Mouse (Mus musculus): Measurements from ENCODE around the gene Wwtr1.

The Wwtr1 gene

DNA sequence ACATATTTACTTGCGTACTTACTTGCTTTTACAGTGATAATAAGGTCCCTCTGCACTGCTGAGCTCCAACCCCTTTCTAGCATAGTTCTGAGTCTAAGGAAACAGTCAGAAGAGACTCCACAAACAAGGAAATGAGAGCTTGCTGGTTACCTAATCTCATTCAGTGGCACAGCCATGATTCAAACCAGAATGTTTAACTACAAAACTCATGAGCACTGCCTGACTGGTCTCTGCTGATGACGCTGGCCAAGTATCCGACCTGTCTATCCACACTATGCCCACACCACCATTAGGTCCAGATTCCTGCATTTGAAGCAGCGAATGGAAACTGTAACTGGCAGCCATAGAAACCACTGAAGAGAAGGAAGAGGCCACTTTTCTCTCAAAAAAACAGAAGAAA lies 18.3 kb downstream of the Wwtr1 start:
- DNase-seq: no peak

DNA sequence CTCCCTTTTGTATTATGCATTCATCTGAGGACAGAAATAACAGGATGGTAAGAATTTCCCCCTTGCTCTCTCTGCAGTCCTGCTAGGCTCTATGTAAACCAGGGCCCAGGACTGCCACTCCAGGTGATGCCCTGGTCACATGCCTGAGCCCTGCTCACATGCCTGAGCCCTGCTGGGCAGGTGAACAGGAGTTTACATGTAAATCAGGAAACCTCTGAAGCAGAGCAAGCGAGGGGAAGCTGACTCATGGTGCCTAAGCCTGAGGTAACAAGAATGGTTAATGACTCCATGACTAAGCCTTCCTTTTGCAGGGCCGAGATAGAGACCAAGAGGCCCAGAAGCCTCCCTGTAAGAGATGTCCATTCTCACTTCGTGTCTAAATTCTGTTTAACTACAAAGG lies 20.1 kb downstream of the Wwtr1 start:
- no peak for DNase-seq

DNA sequence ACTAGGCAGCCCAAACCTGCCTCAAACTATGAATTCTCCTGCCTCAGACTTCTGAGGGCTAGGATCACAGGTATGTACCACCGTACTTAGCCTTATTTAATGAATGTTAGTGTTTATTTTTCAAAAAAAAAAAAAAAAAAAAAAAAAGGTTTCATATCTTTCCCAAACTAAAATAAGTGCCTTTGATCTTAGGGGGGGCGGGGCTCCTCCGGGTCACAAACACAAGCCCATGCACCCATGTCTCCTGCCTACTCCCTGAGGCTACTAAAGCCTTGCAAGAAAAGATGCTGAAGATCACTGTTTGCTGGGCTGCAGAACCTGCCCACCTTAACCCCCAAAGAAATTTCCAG lies 20.8 kb downstream of the Wwtr1 start:
- no peak for DNase-seq

DNA sequence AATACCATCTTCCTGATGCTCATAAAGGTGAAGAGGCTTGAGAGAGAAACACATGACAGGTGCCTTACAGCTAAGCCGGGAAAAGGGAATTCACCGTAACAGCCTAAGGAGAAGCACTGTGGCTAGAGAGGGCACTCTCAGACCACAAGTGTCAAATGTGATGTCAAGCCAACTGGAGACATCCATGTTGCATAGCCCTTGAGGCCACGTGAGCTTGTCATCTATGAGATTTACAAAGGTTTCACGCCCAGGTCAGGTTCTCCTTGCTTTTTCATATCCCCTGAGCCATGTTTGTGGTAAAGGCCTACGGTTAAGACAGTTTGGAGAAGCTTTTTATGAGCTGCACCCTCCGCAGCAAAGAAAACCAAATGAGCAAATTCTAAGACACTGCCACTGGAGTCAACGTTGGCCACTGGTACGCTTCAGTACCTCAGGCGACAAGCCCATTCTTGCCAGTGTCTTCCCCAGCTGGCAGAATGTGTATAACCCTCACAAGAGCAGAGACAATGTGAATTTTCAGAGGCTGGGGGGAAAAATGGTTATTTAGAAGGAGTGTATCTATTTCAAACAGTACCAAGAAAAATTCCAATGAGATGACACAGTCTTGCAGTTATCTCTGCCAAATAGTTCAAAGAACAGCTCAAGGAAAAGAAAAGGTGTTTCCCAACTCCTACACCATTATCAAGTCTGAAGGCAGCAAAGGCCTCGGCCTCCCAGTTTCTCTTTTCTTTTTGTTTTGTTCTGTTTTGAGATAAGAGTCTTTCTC lies 21.4 kb downstream of the Wwtr1 start:
- no peak for DNase-seq

DNA sequence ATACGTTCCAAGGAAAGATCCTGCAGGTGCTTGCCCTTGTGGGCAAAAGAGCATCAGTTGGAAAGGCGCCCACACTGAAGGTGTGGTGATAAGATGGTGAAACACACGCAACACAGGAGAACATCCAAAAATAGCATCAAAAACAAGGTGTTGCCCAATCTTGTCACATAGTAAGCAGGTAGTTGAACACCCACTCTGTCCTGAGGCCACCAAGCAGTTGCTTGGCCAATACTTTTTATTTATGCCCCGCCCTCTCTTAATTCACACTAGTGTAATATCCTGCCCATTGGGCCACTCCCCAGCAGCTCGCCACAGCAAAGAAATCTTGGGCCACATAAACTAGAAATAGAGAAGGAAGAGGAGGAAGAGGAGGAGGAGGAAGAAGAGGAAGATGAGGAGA lies 22.6 kb downstream of the Wwtr1 start:
- no peak for DNase-seq

DNA sequence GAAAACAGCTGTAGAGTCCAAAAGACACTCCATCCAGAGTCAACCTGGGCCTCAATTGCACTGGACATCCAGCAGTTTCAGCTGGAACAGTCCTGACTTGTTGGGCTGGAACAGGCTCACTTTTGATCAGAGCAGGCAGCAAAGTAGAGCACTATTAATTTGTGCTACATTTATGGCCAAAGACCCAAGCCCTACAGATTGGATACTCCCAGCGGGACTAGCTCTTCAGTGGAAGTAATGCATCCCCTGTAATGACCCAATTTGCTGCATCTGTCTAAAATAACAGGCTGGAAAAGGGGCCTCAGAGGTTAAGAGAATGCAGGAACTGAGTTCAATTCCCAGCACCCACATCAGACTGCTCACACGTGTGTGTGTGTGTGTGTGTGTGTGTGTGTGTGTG lies 24.5 kb downstream of the Wwtr1 start:
- DNase-seq: no peak

DNA sequence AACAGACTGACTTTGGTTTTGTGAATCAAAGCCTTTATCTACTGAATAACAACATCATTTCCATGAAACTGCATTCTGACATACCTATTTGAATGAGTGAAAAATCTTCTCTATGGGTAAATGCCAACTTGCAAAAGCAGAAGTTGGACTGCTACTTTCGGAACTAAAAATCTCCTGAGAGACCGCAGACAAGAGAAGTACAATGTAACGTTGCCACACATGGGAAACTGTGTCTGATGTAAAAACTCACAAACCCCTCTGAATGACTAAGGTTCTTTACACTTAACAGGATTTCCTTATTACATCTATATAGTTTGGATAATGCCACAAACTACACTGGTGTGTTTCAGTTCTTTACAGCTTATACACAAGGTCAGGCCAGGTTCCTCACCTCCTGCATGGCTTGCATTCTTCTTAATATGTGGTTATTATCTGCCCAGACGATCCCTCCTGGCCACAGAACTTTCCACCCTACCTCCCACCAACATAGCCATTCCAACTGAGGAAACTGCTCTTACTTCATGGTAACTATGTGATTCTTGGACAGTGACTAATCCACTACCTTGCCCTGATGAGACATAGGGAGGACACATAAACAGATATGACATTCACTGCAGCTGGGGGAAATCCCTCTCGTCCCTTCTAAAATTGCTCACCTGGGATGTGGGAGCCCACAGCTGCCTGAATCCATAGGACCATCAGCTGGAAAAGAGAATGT lies 25.1 kb downstream of the Wwtr1 start:
- no peak for DNase-seq

DNA sequence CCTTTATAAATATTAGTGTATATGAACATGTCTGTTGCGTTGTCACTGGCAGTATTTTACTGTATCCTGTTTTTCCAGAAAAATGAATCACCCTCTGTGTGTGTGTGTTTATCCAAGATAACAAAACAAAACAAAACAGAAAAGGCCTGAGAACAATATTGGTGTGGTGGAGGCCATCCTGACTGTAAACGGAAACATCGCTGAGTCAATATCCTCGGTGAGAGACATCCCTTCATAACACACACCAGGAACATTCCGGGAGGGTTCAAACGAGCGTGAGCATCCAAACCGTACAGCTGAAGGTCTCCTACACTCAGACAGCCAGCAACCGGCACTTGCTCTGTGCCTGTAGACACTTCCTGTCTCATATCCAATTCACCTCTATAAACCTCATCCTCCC lies 31.6 kb downstream of the Wwtr1 start:
- no peak for DNase-seq

DNA sequence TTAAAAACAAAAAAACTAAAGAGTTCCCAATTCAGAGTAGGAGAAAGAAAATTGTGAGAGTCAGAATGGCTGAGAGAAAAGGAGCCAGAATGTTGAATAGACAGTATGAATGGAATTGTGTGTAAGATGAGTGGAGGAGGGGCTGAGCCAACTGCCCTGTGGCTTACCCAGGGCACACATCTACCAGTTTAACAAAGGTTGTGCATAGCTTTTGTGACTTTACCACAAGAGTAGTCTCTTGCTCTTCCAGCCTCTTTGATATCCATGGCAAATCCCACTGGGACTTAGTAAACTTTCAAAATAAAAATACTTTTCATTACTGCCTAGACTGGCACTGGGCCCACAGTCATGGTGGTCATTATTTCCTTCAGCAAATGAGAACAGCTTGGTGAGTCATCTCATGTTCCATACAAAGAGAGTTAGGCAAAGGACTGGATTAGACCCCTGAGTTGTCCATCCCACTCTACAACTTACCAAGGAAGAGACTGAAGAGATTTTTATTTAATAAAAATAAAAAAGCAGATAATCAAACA lies 32.8 kb downstream of the Wwtr1 start:
- no peak for DNase-seq

DNA sequence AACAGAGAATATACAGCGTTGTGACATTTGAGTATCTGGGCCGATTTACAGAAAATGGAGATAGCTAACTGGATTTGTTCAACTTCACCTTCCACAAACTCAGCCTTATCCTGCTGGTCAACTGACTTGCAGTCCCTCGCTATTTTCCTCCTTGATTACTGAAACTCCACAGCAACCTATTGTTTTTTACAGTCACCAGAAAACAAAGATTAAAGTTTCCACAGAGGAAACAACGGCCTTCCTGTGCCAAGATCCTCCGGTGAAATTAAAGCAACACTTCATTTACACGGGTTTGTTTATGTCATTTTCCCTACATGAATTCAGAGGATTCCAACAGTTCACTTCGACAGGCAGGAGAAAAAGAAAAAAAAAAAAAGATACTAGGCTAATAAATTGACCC lies 34.5 kb downstream of the Wwtr1 start:
- no peak for DNase-seq

DNA sequence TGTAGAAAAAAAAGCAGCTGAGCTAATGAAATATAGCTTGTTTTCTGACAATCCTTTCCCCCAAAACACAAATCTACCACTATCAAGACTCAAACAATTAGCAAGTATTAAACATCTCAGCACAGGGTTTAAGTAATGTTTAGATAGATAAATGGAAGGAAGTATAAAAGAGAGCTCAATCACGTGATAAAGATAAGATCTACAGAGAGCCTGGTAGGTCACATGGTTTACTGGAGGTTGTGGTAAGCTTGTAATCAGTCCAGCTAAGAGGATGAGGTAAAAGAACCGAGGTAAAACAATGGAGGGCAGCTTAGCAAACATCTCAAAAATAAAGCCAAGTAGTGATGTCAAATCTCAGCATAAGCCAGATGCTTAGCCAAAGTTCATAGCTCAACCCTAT lies 35.2 kb downstream of the Wwtr1 start:
- DNase-seq: no peak

DNA sequence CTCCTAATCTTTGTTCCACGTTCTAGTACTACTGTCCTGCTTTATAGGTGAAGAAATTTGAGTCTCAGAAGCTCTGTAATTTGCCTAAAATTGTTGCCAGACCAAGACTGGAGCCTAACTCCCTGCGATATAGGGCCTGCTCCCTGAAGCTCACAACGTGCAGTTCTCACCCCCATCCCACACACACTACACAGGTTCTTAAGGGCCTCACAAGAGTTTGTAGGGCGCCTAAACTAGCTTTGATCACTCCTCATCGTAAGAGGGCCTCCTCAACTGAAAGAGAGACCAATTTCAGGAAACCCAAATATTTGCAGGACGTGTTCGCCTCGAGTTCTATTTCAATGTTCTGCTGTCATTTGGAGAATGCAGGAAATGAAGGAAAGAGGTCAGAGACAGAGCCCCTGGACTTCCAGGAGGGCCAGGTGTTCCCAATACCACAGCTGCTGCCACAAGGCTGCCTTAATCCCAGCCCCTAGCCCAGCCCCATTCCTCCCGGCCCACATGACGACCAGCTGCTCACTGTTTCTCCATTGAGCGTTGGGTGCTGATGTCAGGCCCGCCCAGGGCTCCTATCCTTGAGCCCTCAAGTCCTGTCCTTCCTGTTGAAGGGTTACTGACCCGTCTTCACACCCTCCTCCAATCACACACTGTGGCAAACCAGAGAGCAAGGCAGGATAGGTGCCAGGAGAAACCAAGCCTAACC lies 40.1 kb downstream of the Wwtr1 start:
- DNase-seq: no peak

DNA sequence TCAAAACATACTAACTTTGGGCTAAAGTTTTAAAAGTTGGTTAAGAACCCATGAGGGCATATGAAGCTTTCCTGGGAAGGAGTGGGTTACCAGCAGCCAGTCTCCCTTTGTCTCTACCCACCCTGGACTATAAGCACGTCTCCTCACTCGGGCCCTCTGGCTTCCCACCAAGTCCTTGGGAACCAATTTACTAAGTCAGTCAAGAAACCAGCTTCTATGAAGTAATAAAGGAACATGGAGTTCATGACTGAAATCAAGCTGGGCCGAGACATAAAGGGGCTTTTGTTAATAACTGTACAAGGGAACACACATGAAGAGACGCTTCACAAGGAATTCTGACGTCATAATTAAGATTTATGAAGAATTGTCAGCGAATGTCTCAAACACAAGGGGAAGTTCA lies 41.3 kb downstream of the Wwtr1 start:
- no peak for DNase-seq

DNA sequence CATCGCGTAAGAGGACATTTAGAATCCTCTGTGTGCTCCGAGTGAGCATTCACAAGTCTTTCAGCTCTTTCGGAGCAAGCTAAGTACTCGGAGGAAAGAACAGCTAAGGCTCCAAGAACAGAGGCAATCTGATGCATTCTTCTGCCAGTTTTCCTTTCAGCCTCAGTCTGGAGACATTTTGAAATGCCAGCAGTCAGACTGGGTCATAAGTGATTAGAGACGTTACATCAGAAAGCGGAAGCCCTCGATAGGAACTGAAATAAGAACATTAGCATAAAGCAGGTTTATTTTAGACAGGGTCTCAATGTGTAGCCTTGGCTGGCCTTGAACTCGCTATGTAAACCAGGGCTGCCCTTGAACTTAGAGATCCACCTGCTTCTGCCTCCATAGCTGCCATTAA lies 41.8 kb downstream of the Wwtr1 start:
- DNase-seq: no peak

DNA sequence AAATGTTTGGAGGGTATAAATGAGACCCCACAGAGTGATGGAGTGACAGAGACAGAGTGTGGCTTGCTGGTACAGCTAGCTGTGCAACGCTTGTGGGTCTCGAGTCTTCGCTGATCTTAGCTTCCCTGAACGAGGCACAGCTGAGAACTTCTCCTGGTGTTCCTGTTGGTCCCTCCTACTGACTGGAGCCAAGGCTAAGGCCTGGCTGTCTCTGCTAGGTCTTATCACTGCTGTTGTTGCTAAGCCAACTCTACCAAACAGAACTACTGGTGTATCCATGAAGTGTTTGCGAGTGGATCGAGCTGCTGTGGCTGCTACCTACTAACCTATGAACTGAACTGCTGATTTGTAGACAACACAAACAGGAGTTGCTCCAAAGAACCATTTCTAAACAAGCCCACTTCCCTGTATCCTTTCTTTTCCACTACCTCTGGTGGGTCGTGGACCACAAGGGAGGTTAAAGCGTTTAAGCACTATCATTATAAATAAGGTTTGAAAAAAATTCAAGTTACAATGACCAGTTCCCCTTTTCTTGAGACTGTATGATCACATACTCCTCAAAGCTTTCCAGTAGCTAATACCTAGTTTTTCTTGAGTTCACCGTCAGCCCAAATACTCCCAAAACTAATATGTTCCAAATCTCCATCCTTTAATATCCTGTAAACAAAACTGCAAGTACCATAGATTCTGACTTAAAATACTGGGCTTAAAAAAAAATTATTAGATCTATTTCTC lies 42.6 kb downstream of the Wwtr1 start:
- no peak for DNase-seq

DNA sequence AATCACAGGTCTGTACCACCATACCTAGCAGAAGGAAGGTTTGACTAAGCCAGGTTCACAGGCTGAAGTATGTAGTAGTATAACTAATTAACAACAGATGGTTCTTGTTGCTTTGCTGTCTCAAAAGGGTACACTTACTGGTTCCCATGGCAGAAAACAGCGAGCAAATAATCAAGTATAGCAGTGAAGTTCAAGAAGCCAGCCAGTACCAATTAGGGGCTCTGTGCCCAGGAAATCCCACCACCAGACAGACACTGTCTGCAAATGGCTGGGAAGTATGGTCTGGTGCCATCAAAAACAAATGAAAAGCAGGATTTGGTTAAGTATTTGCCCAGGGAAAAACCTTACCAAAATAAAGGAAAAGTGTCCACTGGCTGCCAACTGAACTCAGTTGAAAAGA lies 44.9 kb downstream of the Wwtr1 start:
- no peak for DNase-seq

DNA sequence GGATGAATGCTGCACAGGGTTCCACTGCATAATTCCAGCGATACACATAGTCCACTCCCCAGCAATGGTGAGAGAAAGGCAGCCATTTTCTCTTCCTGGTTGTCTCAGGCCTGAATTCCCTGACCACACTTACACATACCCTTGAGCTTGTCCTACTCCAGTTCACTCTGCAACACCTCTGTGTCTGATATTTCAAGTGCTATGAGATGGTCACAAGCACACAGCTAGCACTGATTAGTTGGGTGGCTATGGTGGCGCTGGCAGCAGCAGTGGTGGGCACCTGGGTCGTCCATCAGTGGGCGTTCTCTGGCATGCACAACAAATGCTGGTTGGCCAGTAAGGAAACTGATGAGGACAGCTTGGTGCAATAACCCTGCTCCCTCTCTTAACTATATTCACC lies 45.5 kb downstream of the Wwtr1 start:
- no peak for DNase-seq

DNA sequence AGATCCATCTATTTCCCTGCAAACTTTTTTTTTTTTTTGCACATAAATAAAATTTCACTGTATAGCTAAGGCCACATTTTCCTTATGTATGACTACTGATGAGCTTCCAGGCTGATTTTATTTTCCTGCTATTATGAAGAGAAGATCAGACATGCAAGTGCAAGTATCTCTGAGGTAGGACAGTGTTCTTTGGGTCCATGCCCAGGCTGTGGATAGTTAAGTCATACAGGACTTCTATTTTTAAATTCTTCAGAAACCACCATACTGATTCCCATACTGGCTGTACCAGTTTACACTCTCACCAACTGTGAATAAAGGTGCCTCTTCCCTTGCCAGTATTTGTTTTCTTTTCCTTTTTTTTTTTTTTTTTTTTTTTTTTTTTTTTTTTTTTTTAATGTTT lies 48.6 kb downstream of the Wwtr1 start:
- DNase-seq: no peak

DNA sequence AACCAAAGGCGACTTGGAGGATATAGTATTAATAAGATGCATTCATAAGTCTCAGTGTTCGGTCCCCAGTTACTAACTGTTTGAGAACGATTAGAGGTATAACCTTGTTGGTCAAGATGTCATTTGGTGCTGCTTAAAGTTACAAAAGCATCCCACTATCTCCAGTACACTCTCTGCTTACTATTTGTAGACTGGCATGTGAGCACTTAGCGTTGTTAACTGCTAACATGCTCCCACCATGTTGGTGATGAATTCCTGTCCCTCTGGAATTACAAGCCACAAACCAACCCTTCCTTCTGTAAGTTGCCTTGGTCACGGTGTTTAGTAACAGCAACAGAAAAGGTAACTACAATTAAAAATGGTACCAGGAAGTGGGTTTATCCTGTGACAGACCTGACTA lies 52.6 kb downstream of the Wwtr1 start:
- no peak for DNase-seq

DNA sequence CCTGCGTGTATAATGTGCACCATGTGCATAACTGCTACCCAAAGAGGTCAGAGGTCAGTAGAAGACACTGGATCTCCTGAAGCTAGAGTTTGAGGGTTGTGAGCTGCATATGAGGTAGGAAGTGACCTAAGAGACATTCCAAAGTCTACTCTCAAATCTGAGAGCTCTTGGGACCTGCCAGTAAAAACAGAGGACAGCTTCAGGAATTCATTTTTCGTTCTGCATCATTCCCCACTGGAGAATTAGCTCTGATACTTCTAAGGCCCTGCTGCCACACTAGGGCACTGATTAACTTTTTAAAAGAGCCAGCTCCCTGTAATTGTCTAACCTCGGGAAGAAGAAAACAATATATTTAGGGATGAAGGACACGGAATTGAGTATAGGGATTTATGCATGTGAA lies 53.8 kb downstream of the Wwtr1 start:
- no peak for DNase-seq

DNA sequence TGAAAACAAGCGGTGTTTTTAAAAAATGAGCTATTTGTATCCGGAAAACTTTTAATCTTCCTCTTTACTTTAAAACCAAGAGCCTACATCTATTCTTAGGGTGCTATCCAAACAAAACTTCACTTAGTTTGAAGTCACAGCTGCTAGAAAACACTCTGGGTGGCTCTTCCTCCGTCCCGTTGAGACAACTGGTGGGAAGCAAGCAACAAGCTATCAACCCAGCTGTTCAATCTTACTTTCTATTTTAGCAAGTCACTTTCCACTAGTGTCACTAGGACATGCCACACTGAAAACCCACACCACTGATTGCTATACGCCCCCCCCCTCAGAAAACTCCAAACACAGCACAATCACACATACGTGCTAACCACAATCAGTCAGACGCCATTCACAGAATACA lies 55.7 kb downstream of the Wwtr1 start:
- no peak for DNase-seq

DNA sequence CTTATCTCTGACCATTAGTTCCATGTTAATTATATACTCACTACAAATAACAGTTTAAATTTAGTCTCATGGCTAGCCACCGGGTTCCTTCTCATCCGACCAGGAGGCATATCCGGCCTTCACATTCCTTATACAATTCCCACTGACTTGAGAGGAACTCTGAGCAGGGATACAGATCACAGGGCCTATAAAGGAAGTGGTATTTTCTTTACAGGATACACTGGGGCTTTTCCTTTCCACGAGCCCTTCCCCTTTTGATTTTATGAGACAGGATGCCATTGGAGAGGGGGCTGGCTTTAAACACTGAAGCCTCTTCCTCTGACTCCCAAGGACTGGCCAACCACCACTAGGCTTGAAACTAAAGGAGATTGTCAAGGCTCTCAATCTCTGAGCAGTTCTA lies 59.6 kb downstream of the Wwtr1 start:
- DNase-seq: no peak

DNA sequence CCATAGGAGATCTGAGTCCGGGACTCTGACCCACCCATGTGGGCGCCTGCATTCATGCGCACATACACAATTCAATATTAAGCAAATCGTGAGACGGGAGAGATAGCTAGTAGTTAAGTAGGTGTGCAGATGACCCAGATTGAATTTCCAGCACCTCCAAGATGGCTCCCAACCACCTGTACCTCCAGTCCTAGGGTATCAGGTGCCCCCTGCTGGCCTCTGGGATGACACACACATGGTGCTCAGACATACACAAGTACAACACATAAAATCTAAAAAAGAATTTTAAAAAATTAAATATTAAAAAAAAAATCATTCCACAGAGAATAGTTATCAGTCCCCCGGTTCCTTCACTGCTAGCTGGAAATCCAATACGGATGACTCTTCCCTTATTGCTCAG lies 60.7 kb downstream of the Wwtr1 start:
- DNase-seq: no peak
